Mouse (Mus musculus) midbrain, postnatal 0 days (tissue): ENCODE data around the gene Thbs3. TPM values are rescaled to one million over a fixed set of nuclear protein-coding genes. Genes with fewer than 3 reads are reported as not detected.
A peak's percentile ranks its signal among the peaks of the same experiment; 100 is the strongest.

Source experiments
- ATAC-seq: fragments of 200-750 bp; cut with Nextera tagmentation; 2 replicates; pipeline ENCODE4 v1.8.0; 2017; ENCODE audit warnings: moderate number of reproducible peaks, mild to moderate bottlenecking, moderate TSS enrichment, moderate library complexity; ENCODE audit not compliant: low FRiP score
- DNase-seq: peaks from one replicate; pipeline ENCODE4 v3.0.0-alpha.2; 2015; ENCODE audit warnings: low spot score
- H3K27ac ChIP-seq: fragments of 300-500 bp; sonication (generic); 2 replicates; pipeline ENCODE4 v1.5.1; 2014; ENCODE audit warnings: low read depth, mild to moderate bottlenecking, low read length, mixed read lengths
- H3K27me3 ChIP-seq: fragments of 300-500 bp; sonication (generic); 2 replicates; pipeline ENCODE4 v1.6.1; 2014; ENCODE audit warnings: low read length, control low read depth, mixed read lengths; ENCODE audit not compliant: insufficient read depth
- H3K36me3 ChIP-seq: fragments of 300-500 bp; sonication (generic); 2 replicates; pipeline ENCODE4 v1.6.1; 2014; ENCODE audit warnings: low read length, control low read depth, mixed read lengths; ENCODE audit not compliant: insufficient read depth
- H3K4me1 ChIP-seq: fragments of 300-500 bp; sonication (generic); 2 replicates; pipeline ENCODE4 v1.6.1; 2014; ENCODE audit warnings: mild to moderate bottlenecking, control low read depth, antibody characterized with exemption, low read length, mixed read lengths; ENCODE audit not compliant: insufficient read depth
- H3K4me2 ChIP-seq: fragments of 300-500 bp; sonication (generic); 2 replicates; pipeline ENCODE4 v1.6.1; 2014; ENCODE audit warnings: low read depth, mild to moderate bottlenecking, low read length, mixed read lengths; ENCODE audit not compliant: poor library complexity, severe bottlenecking
- H3K4me3 ChIP-seq: fragments of 300-500 bp; sonication (generic); 2 replicates; pipeline ENCODE4 v1.5.1; 2014; ENCODE audit warnings: low read depth, mild to moderate bottlenecking, low read length, moderate library complexity
- H3K9ac ChIP-seq: fragments of 300-500 bp; sonication (generic); replicated peaks from 2 replicates; pipeline ENCODE4 v1.6.1; 2014; ENCODE audit warnings: mild to moderate bottlenecking, low read length, moderate library complexity, mixed read lengths; ENCODE audit not compliant: poor library complexity, severe bottlenecking
- H3K9me3 ChIP-seq: fragments of 300-500 bp; sonication (generic); 2 replicates; pipeline ENCODE4 v1.6.1; 2016; ENCODE audit warnings: low read length, control low read depth
- CTCF ChIP-seq: IDR thresholded peaks from 2 replicates; pipeline ENCODE4 v1.5.1; 2016; ENCODE audit warnings: antibody characterized with exemption, mild to moderate bottlenecking
- WGBS: fragments of 180-500 bp; shearing (Covaris S2); extraction: QIAGEN DNeasy Blood & Tissue Kit; methylation state at CpG from one replicate; pipeline ENCODE4 v1.1.7; 2014; 5-methylcytosine and 5-hydroxymethylcytosine counted together
- polyA plus RNA-seq: library from polyadenylated mRNA; unstranded; fragments of >200 nt; fragmentation: Nextera tagmentation; extraction: Ambion mirVana; gene quantifications from 2 replicates; pipeline ENCODE4 v1.2.1, GENCODE M21; 2015
- total RNA-seq: library from RNA; depleted of rRNA; stranded (reverse); fragments of >200 nt; gene quantifications from 2 replicates; pipeline ENCODE4 v1.2.3, GENCODE M21; 2014

The Thbs3 gene
- total and polyA plus RNA-seq, 2 experiments from 2014 or later, result 38.5 to 39.0 TPM

DNA sequence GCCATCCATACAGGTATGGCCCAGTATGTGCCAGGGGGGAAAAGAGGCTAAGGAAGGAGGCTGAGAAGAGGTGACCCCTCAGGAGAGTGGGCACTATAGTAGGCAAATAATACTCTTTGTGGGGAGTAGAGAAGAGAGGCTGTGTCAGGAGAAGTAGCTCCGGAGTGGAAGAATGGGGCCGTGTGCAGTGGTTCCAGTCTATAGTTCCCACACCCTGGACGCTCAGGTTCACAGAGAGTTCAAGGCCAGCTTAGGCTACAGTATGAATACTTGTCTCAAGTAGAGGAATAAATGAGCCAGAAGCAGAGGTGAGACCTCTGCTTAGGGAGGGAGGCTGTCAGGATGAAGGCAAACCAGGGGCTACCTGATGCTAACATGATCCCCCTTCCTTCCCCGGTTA is 14.3 kb downstream of the Thbs3 start:
- Histone ChIP-seq H3K27me3 (no peaks in the 10 kb centered on the region), H3K9me3 (no peaks in the 10 kb centered on the region), H3K4me2 (peak overlapping the region; percentile 85; the same call in 1 of the 2 replicates), H3K9ac (no peak overlapping the region), H3K4me1 (peaks cover 22% of the 10 kb centered on the region; the same call in 1 of the 2 replicates), H3K27ac (no peak overlapping the region), H3K4me3 (no peak overlapping the region), H3K36me3 (peaks cover 17% of the 10 kb centered on the region)
- no peak for TF ChIP-seq CTCF
- no peak for DNase-seq
- 72% methylated on average over 4 of the region's 4 CpGs for WGBS
- no peak for ATAC-seq

DNA sequence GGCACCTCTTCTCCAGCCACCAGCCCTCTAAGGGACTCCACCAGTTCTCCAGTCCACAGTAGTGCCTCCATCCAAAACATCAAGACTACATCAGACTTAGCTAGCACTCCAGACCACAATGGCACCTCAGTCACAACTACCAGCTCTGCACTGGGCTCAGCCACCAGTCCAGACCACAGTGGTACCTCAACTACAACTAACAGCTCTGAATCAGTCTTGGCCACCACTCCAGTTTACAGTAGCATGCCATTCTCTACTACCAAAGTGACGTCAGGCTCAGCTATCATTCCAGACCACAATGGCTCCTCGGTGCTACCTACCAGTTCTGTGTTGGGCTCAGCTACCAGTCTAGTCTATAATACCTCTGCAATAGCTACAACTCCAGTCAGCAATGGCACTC is 15.6 kb downstream of the Thbs3 start:
- H3K27me3 ChIP-seq, result no peaks in the 10 kb centered on the region
- no peak for ATAC-seq
- 94% methylated on average over 2 of the region's 2 CpGs for WGBS
- no peak for DNase-seq
- H3K9ac ChIP-seq, result no peak overlapping the region
- peaks cover 14% of the 10 kb centered on the region; the same call in 1 of the 2 replicates for H3K4me1 ChIP-seq
- TF ChIP-seq CTCF, result no peak
- no peaks in the 10 kb centered on the region for H3K9me3 ChIP-seq
- H3K36me3 ChIP-seq, result peaks cover 30% of the 10 kb centered on the region
- H3K4me2 ChIP-seq, result no peak overlapping the region
- no peak overlapping the region for H3K4me3 ChIP-seq
- H3K27ac ChIP-seq, result no peak overlapping the region

DNA sequence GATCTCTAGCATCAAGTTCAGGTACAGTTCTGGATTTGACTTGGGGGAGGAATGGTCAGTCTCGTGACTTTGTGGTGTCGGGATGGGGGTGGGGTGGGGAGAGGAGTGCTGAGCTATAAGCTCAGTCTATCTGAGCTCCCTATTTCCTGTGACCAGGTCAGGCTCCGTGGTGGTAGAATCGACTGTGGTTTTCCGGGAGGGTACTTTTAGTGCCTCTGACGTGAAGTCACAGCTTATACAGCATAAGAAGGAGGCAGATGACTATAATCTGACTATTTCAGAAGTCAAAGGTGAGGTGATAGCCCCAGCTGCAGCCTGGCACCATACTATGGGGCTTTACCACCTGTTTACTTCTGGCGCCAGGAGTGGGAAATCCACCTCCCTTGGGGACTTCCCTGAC is 16.4 kb downstream of the Thbs3 start:
- Histone ChIP-seq H3K27ac (no peak overlapping the region), H3K4me2 (no peak overlapping the region), H3K9ac (no peak overlapping the region), H3K9me3 (no peaks in the 10 kb centered on the region), H3K4me3 (no peak overlapping the region), H3K4me1 (0 out of 2 replicates have a peak, but pooled peaks cover 7% of the 10 kb centered on the region), H3K27me3 (no peaks in the 10 kb centered on the region), H3K36me3 (peaks cover 38% of the 10 kb centered on the region)
- DNase-seq (no peak), ATAC-seq (no peak)
- 76% methylated on average over 7 of the region's 7 CpGs for WGBS
- TF ChIP-seq CTCF, result no peak

DNA sequence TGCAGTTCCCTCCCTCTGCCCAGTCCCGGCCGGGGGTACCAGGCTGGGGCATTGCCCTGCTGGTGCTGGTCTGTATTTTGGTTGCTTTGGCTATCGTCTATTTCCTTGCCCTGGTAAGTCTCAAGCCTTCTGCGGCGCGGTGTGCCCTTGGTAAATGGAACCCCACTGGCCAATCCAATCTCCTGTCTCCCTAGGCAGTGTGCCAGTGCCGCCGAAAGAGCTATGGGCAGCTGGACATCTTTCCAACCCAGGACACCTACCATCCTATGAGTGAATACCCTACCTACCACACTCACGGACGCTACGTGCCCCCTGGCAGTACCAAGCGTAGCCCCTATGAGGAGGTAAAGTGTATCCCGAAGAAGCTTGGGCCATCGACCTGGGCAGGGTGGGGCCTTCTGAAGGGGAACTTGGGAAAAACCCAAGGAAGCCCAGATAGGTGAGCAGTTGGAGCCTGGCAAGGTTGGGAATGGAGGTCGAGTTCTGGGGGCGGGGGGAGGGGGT is 16.8 kb downstream of the Thbs3 start:
- no peaks in the 10 kb centered on the region for H3K9me3 ChIP-seq
- no peak overlapping the region for H3K9ac ChIP-seq
- no peak overlapping the region for H3K4me3 ChIP-seq
- no peaks in the 10 kb centered on the region for H3K27me3 ChIP-seq
- H3K36me3 ChIP-seq, result peaks cover 43% of the 10 kb centered on the region
- no peak for TF ChIP-seq CTCF
- H3K27ac ChIP-seq, result no peak overlapping the region
- no peak for DNase-seq
- 0 out of 2 replicates have a peak, but pooled peaks cover 3% of the 10 kb centered on the region for H3K4me1 ChIP-seq
- H3K4me2 ChIP-seq, result no peak overlapping the region
- whole genome bisulfite sequencing, result 74% methylated on average over 16 of the region's 16 CpGs
- no peak for ATAC-seq

DNA sequence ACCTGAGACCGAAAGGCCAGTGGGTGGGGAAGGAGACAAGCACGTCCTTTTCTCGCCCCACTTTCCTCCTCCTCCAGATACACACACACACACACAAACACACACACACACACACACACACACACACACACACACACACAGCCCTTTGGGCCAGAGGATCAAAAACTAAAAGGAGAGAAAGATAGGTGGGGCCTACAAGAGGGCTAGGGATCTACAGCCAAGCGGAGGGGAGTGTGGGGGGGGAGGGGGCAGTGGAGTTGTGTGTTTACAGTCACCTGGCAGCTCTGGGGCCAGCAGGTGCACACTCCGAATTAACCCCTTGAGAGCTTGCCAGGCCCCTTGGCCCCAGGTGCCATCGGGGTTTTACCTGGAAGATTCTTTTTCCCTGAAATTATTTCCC is 17.6 kb downstream of the Thbs3 start:
- DNase-seq, result no peak
- peaks cover 47% of the 10 kb centered on the region for H3K36me3 ChIP-seq
- TF ChIP-seq CTCF, result no peak
- no peaks in the 10 kb centered on the region for H3K4me1 ChIP-seq
- no peaks in the 10 kb centered on the region for H3K9me3 ChIP-seq
- no peak for ATAC-seq
- no peaks in the 10 kb centered on the region for H3K27me3 ChIP-seq
- no peak overlapping the region for H3K4me2 ChIP-seq
- no peak overlapping the region for H3K27ac ChIP-seq
- H3K9ac ChIP-seq, result no peak overlapping the region
- WGBS, result 80% methylated on average over 6 of the region's 6 CpGs
- no peak overlapping the region for H3K4me3 ChIP-seq

DNA sequence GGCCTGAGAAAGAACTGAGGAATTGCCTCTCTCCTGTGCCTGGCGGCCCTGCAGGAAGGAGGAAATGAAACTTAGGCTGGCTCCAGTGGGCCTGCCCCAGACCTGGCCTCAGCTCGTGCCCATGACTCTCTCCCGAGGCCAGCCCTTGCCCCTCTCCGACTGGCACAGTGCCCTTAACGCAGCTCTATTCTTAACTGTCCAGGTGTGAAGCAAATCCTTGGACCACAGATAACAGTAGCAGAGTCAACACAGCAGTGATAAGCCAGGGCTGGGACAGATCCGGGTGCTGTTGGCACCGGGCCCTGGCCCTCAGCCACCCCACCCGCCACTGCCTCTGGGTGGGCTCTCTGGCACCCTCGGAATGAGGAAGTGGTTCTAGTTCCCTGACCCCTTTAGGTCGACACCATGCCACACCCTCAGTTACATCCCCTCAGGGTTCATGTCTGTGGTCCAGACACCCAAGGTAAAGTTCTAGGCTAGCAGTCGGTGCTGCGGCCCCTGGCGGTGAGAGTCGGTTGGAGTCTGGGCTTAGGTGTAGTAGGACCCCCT is 18.7 kb downstream of the Thbs3 start:
- Histone ChIP-seq H3K9me3 (no peaks in the 10 kb centered on the region), H3K4me1 (no peaks in the 10 kb centered on the region), H3K36me3 (peaks cover 56% of the 10 kb centered on the region), H3K4me3 (no peak overlapping the region), H3K27me3 (no peaks in the 10 kb centered on the region), H3K9ac (no peak overlapping the region), H3K27ac (no peak overlapping the region), H3K4me2 (no peak overlapping the region)
- DNase-seq (no peak), ATAC-seq (no peak)
- WGBS, result 79% methylated on average over 14 of the region's 14 CpGs
- no peak for TF ChIP-seq CTCF
